Mouse (Mus musculus) cerebellum, adult 8-10 months (tissue): ENCODE results near the gene Vmn1r21.
A peak's percentile ranks its signal among the peaks of the same experiment; 100 is the strongest.
"Not testable (repeated sequence)": the region's sequence is repeated elsewhere in the genome, so short reads cannot be mapped to it uniquely, and the experiment has no call there.

Experiments used
- DNase-seq: peaks from one replicate; pipeline ENCODE4 v3.0.0; 2022

The Vmn1r21 gene

DNA sequence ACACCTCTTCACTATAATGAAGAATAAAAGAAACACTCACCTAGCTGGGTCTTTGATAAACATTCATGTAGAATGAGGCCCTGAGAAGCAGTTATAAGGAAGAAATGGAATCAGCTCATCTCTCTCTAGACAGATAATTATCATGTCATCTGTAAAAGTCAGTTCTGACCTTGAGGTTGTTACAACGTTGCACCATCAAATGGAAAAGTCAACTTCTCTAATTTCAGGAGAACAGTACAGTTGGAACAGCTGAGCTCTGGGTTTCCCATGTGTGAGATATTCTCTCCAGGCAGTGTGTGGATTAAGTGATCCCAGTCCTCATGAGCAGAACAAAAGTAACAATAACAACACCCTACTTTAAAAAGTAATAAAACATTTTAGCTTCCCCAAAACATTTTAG lies at the start of gene Vmn1r21:
Gene Vmn1r21 (minus strand): TSS at position 58 of the 400 bp plus-strand sequence.
- DNase-seq = no peak

DNA sequence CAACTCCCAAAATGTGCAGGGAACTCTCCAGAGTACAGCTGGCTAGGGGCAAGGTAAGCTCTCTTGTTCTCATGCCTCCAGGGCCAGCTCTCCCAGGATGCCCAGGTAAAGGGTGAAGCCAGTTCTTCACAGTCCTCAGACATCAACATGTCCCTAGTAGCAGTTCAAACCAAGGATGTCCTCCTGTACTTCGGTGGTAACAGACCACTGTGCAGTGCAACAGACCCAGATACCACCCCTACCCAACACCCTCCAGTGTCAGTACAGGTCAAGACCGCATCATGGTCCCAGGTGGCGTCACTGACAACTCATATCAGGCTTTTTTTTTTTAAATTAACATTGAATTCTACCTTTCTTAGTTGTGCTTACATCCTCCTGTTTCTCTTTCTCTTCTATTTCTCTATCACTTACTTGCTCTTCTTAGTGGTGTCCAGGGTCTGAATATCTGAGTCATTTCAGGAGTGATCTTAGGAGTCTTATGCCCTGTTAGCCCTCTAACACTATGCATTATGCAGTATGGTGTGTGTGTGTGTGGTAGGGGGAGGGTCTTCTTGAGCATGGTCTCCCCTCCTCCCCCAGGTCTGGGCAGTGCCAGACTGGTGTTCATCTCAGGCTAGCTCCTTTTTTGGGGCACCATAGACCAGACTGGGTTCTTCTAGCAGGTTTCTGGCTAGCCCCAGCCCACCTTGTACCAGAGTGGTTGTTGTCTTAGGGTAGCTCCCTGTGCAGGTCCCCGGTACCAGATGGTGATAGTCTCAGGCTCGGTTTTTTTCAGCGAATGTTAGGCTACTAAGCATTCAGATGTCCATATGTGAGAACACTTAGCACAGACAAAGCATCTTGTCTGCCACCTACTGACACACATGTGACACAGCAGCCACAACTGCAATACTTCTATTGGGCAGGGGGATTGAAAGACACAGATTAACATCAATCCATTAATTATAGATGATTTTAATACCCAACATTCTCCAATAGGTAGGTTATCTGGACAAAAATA lies 9.2 kb upstream of the Vmn1r21 start:
- peak; percentile 10 for DNase-seq

DNA sequence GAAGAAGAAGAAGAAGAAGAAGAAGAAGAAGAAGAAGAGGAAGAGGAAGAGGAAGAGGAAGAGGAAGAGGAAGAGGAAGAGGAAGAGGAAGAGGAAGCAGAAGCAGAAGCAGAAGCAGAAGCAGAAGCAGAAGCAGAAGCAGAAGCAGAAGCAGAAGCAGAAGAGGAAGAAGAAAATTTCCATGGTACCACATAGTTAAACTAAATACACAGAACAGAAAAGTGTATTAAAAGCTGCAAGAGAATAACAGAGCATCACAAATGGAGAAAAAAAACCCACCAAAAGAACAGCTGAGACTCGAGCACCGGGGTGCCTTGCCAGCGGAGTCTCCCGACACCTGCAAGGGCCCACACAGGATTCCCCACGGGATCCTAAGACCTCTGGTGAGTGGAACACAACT lies 1.0 kb upstream of the Vmn1r21 start:
- not testable (repeated sequence) for DNase-seq

DNA sequence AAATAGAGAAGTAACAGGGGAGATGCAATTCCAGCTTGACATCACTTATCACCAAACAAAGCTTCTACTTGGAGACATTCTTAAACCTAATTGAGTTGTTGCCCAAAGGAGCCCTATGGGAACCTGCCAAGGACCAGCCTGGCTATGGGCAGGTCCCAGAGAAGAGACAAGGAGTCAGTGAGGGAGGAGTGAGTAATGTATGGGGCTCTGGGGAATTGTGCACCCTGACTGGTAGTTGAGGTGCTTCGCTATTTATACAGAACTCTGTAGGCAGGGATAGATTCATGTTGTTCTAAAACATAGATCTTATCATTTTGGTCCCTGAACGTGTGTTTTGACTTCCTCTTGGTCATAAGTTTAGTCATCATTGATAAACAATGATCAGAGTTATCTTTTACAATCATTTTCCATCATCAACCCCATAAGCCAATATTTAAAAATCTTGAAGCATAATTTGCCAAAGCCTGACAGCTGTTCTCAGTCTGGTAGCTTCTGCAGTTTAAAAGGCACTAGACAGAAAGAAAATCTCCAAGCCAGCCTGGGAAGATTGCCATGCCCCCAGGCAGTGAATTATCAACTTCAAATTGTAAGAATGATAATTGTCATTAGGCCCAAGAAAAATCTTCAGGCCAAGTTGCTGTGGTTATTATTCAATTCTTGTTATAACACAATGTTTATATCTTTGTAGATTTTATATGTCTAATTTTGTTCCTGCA lies 10.3 kb downstream of the Vmn1r21 start:
- no peak for DNase-seq

DNA sequence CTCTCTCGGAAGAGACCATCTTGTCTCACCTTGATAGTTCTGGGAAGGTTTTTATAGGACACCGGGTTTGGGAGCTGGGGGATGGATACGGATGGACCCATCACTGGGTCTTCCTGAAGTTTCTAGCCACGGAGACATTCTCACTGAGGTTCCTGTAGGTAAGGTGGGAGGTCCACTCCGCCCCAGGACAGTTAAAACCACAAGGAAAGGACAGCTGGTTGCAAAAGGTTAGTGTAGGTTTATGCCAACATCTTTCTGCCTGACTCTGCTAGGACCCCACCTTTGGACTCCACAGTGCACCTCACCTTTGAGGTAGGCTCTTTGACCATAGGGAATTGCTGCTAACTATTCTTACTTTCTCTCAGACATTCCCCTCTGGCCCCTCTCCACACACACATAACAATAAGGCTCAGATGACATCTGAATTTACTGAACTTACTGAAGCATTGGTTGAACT lies 24.9 kb downstream of the Vmn1r21 start:
- no peak for DNase-seq

DNA sequence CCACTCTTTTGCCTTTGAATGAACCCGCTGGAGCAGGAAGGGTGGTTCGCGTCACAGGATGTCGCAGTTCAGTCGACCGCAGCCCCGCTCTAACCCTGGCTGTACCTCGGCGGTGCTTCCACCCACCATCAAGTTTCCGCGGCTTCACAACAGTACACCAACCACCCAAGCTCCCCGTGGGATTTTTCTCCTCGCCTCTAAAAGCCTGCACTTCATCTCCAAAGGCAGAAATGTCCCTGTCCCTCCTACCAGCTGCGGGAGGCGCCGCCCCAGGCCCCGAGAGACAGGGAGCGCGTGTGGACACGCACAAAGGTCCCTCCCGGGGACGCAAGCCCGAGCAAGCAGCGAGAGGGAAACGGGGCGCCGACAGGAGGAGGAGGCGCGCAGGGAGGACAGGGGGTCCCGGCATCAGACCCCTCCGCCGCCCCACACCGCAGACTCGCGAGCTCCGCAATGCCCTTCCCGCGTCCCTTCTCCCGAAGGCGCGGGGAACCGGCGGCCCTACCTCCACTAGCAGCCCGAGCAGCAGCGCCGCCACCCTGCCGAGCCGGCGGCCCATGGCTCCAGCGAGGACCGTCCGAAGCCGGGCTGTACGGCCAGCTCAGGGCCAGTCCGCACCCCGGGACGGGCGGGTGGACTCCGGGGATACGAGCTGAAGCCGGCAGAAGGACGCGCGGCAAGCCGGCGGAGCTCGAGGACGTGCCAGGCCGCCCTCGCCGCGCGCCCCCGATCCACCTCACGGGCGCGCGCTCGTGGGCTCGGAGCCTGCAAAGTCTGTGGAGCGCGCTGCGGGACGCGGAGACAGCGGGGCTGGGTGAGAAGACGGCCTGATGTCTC lies 25.5 kb downstream of the Vmn1r21 start, which contains the start of gene Vopp1:
Gene Vopp1 (minus strand): TSS at position 738 of the 837 bp plus-strand sequence.
- DNase-seq = peak; percentile 74

DNA sequence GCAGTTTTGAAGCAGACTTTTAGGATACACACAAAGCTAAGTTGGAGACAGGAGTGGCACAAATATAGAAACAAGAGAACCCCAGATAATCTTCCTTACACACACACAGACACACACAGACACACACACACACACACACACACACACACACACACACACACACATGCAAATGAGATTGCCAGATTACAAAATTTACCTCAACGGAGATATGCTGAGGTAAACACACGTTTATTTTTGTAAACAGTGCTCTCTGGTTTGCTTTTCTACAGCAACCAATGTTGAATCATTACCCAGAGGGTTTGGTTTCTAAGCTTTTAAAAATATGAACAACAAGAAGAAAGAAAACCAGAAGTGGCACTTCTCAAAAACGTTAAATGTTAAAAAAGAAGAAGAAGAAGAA lies 26.7 kb downstream of the Vmn1r21 start:
- DNase-seq = no peak

DNA sequence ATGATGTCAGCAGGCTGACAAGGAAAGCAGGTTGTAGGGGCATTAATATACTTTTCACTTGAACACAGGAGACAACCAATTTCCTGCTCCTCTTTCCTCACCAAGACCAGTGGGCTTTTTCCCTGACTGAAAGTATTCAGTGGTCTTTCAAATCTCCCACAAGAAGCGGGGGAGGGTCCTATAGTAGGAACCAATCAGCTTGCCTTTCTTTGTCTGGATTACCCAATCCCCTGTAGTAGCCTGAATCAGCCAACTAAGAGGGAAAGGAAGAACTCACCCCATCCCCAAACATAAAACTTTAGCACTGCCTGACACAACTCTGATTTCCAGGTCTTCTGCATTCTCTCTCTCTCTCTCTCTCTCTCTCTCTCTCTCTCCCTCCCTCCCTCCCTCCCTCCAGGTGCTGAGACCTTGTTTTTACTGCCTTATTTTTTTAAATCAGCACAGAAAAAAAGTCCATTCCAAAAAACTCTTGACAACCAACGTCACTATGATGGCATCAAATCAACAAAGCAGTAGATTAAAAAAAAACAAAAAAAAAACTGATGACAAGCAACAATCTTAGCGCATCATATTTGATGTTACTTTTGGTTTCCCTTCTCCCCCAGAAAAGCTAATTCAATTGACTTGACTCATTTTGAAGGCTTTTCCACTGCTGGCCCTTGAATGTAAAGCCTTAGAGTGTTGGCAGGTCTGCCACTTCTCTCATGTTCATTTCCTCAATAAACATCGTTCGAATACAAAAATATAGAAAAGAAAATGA lies 27.3 kb downstream of the Vmn1r21 start:
- DNase-seq = no peak

DNA sequence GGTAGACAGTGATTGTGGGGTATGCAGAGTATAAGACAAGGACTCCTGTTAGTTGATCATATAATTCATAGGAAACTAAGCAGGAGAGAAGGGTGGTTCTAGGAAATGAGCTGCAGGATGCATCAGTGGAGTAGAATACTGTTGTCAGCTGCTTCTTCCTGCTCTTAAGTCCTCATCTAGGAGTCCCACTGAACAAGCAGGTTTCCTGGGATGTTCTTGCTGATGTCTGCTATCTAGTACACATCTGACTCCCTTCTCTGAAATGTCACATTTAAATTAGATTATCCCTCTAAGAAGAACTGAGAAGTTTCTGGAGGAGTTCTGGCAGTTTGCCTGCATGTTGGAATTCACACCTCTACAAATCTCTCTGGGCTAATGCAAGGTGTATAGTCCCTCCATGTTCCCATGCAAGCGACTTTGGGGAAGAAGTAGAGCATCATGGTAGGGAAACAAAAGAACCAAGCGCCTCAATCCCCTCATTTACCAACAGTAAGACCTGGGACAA lies 35.7 kb downstream of the Vmn1r21 start:
- no peak for DNase-seq

DNA sequence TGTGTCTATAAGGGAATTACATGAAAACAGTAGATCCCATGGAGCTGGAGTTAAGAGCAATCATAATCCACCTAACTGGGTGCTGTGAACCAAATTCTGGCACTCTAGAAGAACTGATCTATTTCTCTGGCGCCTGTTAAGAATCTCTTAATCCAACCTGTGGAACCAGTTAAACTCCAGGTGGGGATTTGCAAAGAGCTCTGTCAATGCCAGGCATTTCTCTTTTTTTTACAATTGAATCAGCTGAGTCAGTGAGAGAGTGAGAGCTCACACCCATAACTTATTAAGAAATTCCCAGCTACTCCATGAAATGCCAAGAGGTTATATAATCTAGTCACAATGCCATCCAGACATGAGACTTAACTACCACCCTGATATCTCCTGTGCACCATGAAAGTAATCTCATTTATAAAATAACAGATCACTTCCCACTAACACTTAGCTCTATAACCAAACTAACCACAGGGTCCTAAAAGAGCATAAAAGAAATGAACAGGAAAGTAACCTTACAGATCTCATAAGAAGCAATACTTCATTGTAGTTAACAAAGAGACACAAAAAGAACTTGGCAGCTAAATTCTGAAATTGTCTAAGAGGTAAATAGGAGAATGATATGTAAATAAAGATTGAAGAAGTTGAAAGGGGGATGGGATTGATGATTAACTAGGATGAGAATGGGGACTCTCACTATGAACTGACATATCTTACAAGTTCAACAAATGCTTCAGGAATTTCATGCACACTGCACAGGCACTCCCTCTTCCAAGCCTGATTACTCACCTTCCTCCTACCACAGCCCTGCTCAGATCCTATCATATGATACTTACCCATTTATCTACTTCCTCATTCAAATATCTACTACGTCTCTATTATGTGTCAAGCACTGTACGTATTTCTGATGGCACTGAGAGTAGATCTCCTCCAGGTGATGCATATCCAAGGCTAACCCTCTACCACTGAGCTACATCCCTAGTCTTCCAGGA lies 38.1 kb downstream of the Vmn1r21 start:
- no peak for DNase-seq

DNA sequence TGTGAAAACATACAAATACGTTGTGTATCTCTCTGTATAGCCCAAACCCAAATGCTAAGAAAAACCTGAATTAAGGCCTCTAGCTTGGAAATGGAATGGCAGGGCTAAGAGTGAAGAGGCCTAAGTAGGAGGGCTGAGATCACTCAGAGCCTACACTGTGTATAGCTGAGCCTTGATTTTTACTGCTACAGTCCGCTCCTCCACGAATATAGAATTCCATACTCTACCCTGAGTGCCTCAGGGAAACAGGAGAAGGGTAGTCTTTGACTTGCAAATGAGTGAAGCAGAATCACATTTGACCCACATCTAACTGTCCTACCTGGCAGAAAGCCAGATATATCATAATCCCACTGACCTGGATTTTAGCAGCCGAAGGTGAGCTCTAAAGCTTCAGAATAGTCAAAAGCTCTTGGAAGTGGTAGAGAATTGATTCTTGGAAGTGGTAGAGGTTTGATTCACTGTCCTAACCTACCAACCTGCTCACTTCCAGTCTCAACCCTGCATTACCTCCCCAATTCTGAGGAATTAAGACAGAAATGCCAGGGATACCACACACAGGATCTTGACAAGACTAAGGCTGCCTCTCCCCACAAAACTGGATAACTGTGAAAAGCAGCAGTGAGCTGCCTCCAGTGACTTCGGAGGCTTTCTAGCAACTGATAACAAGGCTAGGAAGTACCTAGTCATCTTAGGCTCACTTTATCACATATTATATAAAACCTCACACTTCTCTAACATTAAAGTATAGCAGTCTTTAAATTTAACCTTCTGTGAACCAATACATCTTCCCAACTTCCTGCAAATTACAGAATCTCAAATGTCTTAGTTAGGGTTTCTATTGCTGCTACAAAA lies 44.7 kb downstream of the Vmn1r21 start:
- no peak for DNase-seq

DNA sequence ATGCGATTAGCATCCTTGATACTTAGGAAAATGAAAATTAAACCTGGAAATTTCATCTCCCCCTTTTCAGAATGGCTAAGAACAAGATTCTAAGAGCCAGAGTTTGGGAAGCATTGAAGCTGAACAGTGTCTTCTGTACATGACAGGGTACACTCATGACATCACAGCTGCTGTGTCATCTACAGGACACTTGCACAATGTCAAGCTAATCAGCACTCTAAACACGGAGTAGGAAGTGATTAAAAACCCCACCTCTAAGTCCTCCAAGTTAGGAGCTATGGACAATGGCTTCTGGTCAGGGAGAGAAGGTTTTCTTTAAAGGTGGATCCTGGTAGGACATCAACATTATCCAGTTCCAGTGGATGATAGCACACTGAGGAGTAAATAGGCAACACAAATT lies 47.0 kb downstream of the Vmn1r21 start:
- DNase-seq = no peak

DNA sequence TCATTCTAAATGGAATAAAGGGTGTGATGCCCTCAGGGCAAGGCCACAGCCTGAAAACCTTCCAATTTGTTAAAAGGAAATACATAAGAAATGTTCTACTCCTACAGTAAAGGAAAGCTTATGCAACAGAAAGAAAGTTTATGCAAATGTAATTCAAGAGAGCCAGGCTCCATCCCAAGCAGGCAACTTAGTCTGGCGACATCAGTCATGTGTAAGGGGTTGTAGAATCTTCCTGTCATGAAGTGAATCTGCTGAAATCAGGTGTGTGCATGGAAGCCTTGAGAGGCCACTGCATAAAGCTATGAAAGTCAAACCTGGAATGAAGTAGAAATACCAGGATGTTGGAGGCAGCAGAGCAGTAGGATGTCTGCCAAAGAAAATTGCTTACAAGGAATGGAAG lies 51.2 kb downstream of the Vmn1r21 start:
- no peak for DNase-seq

DNA sequence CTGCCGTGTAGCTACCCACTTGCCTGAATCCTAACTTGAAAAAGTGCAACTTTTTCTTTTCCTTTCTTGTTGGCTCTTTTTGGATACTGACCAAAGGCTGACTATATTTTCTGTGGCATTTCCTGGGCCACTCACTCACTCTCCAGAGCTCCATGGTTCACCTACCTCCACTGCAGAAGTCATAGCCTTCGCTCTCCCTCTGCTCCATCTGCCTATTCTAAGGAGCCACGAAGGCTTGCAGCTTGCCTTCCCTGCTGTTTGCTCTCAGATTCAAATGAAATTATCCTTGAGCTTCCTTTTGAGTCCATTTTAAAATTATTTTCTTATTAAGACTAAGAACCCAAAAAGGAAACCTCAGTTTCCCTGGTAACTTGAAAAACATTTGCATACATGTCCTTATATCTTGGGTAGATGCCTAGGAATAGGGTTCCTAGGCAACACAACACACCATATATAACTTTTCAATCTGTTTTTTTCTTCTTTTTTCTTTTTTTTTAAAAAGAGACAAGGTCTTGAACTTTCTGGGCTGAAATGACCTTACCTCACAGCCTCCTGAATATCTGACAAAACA lies 53.2 kb downstream of the Vmn1r21 start:
- no peak for DNase-seq

DNA sequence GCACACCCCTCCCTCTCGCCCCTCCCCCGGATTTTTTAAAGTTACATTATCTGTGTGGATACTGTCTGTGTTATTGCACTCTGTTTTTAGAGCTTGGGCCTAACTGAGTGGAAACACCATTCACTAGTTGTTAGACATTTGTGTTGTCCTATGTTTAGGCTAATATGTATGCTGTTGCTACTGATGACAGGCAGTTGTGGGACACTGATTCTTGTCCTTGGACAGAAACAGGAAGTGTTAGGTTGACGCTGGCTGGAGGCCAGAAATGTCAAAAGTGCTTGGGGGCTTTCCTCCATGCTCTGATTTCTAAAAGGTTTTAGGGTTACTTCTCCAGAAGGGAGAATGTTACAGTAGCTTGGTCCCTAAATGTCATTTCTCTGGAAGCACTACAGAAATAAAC lies 54.3 kb downstream of the Vmn1r21 start:
- no peak for DNase-seq
